Mouse (Mus musculus) neural tube, embryonic 12.5 days (tissue): ENCODE results near the gene Cyb5r3. TPM values are rescaled to one million over a fixed set of nuclear protein-coding genes. Genes with fewer than 3 reads are reported as not detected.

Experiments used
- ATAC-seq: fragments of 200-750 bp; cut with Nextera tagmentation; 2 replicates; pipeline ENCODE4 v1.8.0; 2017; ENCODE audit warnings: low read depth, mild to moderate bottlenecking, moderate TSS enrichment, moderate library complexity; ENCODE audit not compliant: low FRiP score
- H3K27ac ChIP-seq: fragments of 300-500 bp; sonication (generic); 2 replicates; pipeline ENCODE4 v1.5.1; 2016
- H3K27me3 ChIP-seq: fragments of 300-500 bp; sonication (generic); replicated peaks from 2 replicates; pipeline ENCODE4 v1.6.1; 2016; ENCODE audit warnings: mild to moderate bottlenecking
- H3K36me3 ChIP-seq: fragments of 300-500 bp; sonication (generic); 2 replicates; pipeline ENCODE4 v1.6.1; 2016; ENCODE audit warnings: mild to moderate bottlenecking
- H3K4me1 ChIP-seq: fragments of 300-500 bp; sonication (generic); 2 replicates; pipeline ENCODE4 v1.6.1; 2016
- H3K4me2 ChIP-seq: fragments of 300-500 bp; sonication (generic); replicated peaks from 2 replicates; pipeline ENCODE4 v1.6.1; 2016; ENCODE audit warnings: mild to moderate bottlenecking
- H3K4me3 ChIP-seq: fragments of 300-500 bp; sonication (generic); 2 replicates; pipeline ENCODE4 v1.5.1; 2016
- H3K9ac ChIP-seq: fragments of 300-500 bp; sonication (generic); 2 replicates; pipeline ENCODE4 v1.6.1; 2016; ENCODE audit warnings: mild to moderate bottlenecking
- H3K9me3 ChIP-seq: fragments of 300-500 bp; sonication (generic); 2 replicates; pipeline ENCODE4 v1.6.1; 2016; ENCODE audit warnings: mild to moderate bottlenecking
- WGBS: fragments of 180-500 bp; shearing (Covaris S2); methylation state at CpG from one replicate; pipeline ENCODE4 v1.1.7; 2016; 5-methylcytosine and 5-hydroxymethylcytosine counted together
- polyA plus RNA-seq: library from polyadenylated mRNA; unstranded; fragments of >200 nt; fragmentation: Nextera tagmentation; extraction: Ambion mirVana; gene quantifications from 2 replicates; pipeline ENCODE4 v1.2.1, GENCODE M21; 2016

Gene Cyb5r3
- polyA plus RNA-seq, 1 experiment from 2014 or later, result 157 TPM

DNA sequence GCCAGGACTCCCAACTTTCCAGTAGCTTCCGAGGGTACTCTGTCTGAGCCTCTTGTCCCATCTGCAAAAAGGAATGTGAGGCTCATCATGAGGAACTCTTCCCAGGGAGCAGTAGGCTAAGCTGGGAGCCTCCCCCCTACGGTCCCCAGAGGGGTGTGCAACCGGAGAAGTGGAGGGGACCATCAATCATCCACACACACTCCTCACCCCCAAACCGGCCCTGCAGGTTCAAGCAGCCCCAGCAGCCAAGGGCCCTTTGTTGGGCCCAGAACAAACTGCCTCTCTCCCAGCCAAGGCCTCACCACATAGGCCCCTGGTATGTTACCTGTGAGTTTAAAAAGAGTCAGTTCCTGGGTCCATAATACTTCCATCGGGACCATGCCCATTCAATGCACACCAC lies 5.3 kb downstream of the Cyb5r3 start:
- H3K27ac ChIP-seq, result no peak overlapping the region
- no peaks in the 10 kb centered on the region for H3K27me3 ChIP-seq
- no peaks in the 10 kb centered on the region for H3K9me3 ChIP-seq
- H3K36me3 ChIP-seq, result peaks cover 19% of the 10 kb centered on the region
- H3K4me1 ChIP-seq, result peaks cover 28% of the 10 kb centered on the region
- no peak overlapping the region for H3K9ac ChIP-seq
- 65% methylated on average over 5 of the region's 5 CpGs for WGBS
- no peak for ATAC-seq
- H3K4me3 ChIP-seq, result no peak overlapping the region
- H3K4me2 ChIP-seq, result no peak overlapping the region

DNA sequence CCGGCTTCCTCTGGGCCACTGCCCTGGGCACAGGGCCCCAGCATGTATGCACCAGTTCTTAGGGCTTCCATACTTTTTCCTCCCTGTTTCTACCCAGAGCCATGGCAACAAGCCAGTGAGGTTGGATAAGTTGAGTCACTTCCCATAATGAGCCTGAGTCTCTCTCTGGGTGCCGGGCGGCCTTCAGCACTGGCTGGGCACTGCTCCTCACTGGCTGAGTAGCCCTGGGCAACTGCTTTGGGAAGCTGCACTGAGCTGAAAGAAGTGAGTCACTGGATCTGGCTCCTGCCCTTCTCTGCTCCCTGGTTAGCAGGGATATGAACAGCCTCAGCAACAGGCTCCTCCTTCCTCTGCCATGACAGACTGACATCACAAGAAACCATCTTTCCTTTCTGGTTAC lies 5.8 kb downstream of the Cyb5r3 start:
- H3K27me3 ChIP-seq, result no peaks in the 10 kb centered on the region
- 86% methylated on average over 3 of the region's 3 CpGs for WGBS
- H3K36me3 ChIP-seq, result peaks cover 22% of the 10 kb centered on the region
- no peak overlapping the region for H3K27ac ChIP-seq
- no peak for ATAC-seq
- no peaks in the 10 kb centered on the region for H3K9me3 ChIP-seq
- H3K4me1 ChIP-seq, result peaks cover 27% of the 10 kb centered on the region
- H3K4me2 ChIP-seq, result no peak overlapping the region
- H3K9ac ChIP-seq, result no peak overlapping the region
- H3K4me3 ChIP-seq, result no peak overlapping the region

DNA sequence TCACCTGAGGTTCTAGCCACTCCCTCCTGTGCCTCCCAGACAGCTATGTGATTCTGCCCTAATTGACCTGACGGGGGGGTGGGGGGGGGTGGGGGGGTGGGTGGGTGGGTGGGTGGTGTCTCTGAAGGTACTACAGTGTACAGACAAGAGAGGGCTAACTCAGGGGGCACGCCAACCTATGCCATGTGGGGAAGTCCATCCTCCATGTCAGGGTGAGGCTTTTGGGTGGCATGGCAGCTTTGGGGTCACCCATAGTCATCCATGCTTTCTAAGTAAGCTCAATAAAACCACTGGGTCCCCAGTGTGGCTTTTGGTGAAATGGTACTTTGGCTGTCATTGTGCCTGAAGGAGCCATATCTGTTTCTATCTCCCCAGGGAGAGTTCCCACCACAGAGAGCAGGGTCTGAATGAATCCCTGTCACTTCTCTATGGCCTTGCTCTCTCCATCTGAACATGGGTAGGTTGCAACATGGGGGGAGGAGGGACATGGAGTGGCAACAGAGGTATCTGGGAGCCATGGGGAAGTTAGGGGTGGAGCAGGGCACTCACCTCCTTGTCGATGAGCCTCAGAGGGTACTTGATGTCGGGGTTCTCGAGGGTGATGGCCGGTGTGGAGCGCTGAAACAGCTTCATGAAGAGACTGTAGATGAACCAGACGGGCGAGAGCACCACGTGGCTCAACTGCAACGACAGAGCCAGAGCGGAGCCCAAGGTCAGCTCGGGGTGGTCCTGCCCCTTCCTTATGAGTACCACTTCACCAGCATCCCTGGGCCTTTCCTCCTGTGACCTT lies 6.7 kb downstream of the Cyb5r3 start:
- 90% methylated on average over 13 of the region's 13 CpGs for WGBS
- Histone ChIP-seq H3K9me3 (no peaks in the 10 kb centered on the region), H3K4me1 (peaks cover 25% of the 10 kb centered on the region), H3K4me2 (no peak overlapping the region), H3K27ac (no peak overlapping the region), H3K27me3 (no peaks in the 10 kb centered on the region), H3K36me3 (peaks cover 29% of the 10 kb centered on the region), H3K9ac (no peak overlapping the region), H3K4me3 (no peak overlapping the region)
- no peak for ATAC-seq

DNA sequence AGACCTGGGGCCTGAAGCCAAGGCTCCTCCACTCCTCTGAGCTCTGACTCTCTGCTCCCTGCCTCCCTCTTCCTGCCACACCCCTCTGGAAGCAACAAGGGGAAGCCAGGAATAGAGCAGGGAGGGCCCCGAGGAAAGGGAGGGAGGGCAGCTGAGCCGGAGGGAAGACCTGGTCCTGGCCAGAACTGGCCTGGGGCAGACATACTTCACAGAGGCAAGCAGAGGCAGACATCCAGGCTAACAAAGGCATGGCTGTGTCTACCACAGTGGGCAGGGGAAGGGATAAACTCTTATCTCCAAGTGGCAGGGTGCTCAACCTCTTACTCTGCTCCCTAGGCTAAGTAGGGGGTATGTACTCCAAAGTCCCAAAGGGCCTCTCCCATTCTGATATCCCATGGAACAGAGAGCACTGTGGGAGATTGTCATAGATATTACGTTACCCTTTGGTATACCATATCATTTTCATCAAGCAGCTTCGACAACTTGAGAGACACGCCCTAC lies 7.4 kb downstream of the Cyb5r3 start:
- Histone ChIP-seq H3K27me3 (no peaks in the 10 kb centered on the region), H3K4me3 (no peak overlapping the region), H3K9me3 (no peaks in the 10 kb centered on the region), H3K9ac (no peak overlapping the region), H3K27ac (no peak overlapping the region), H3K4me1 (peaks cover 19% of the 10 kb centered on the region), H3K36me3 (peaks cover 35% of the 10 kb centered on the region), H3K4me2 (no peak overlapping the region)
- 83% methylated on average over 5 of the region's 5 CpGs for WGBS
- no peak for ATAC-seq

DNA sequence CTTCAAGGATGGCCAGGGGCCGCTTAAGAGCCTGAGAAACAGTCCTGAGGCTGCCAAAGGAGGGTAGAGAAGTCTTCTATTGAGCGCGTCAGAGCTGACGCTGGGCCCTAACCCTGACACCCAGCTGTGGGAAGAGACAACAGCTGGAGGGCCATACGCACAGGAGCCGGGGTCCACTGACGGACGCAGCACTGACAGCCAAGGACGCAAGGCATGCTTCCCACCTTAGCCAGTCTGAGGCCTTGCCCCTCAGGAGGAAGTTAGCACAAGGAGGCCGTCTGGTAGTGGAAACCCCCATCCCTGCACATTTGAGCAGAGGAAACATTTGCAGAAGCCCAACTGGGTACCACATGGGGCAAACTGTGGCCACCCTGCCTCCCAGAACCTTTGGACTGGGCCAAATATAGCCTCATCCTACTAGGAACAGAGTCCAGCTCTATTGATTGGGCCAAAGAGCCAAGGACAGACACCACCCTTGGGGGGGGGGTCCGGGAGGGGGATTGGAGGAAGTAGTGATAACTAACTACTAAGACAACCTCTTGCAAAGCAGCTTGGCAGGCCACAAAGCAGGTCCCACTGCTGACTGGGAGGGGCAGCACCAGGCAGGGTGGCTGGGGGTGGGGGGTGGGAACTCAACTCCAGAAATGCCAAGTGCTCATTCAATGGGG lies 9.4 kb downstream of the Cyb5r3 start:
- Histone ChIP-seq H3K9ac (no peak overlapping the region), H3K27me3 (no peaks in the 10 kb centered on the region), H3K27ac (no peak overlapping the region), H3K4me2 (no peak overlapping the region), H3K4me1 (peaks cover 13% of the 10 kb centered on the region), H3K4me3 (no peak overlapping the region), H3K36me3 (peaks cover 56% of the 10 kb centered on the region), H3K9me3 (no peaks in the 10 kb centered on the region)
- ATAC-seq, result no peak
- WGBS, result 89% methylated on average over 11 of the region's 11 CpGs

DNA sequence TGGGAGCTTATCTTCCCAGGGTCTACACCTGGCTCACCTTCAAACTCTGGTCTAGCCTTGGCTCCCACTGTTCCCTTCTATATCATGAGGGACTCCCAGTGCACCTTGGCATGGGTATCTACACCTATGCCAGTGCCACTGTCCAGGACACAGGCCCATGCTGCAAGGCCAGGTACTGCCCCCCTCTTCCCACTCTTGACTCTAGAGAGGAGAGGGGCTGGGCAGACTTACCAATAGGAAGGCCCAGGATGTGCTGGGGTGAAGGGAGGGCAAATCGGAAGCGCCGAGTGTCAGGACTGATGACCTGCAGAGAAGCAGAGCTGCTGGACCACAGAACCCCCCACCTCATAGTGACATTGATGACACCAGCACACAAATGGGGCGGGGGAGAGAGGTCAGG lies 10.4 kb downstream of the Cyb5r3 start:
- peaks cover 61% of the 10 kb centered on the region for H3K36me3 ChIP-seq

DNA sequence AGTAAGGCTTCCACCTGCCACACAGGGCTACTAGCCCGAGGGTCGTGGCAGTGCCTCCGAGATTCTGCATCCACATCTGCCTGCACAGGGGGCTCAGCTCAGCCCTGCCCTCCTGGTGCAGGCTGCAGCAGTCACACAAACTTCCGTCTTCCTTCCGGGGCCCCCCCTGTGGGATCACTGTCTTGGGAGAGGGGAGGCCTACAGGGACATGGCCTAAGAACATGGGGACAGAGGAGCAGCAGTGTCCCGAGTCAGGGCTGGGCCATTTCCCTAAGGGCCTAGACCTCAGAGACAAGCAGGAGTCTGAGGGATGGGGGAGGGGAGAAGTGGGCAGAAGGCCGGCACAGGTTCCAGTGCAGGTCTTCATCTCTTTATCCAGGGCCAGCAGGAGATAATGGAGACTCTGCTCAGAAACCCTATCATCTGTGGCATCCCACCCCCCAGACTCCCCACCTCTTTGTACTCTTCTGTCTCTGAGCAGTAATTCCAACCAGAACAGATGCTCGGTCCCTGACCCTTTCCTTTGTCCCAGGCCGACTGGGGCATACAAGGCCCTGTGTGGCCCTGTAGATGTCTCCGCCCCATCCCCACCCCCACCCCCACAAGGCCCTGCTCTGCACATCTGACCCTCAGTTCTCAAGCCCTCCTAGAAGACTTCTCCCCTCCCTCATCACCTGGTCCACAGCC lies 11.2 kb downstream of the Cyb5r3 start:
- H3K4me2 ChIP-seq, result no peak overlapping the region
- peaks cover 8% of the 10 kb centered on the region for H3K4me1 ChIP-seq
- no peaks in the 10 kb centered on the region for H3K9me3 ChIP-seq
- H3K9ac ChIP-seq, result peak overlapping the region; percentile 26; the same call in 1 of the 2 replicates
- 27% methylated on average over 10 of the region's 10 CpGs for WGBS
- H3K27me3 ChIP-seq, result no peaks in the 10 kb centered on the region
- no peak overlapping the region for H3K4me3 ChIP-seq
- peaks cover 61% of the 10 kb centered on the region for H3K36me3 ChIP-seq
- ATAC-seq, result no peak
- H3K27ac ChIP-seq, result no peak overlapping the region

More for the DNA sequence above, 10.4 kb downstream of the Cyb5r3 start:
- 90% methylated on average over 4 of the region's 4 CpGs for whole genome bisulfite sequencing
- Histone ChIP-seq H3K9me3 (no peaks in the 10 kb centered on the region), H3K4me1 (peaks cover 9% of the 10 kb centered on the region), H3K4me2 (no peak overlapping the region), H3K27ac (no peak overlapping the region), H3K27me3 (no peaks in the 10 kb centered on the region), H3K9ac (no peak overlapping the region), H3K4me3 (no peak overlapping the region)
- no peak for ATAC-seq

DNA sequence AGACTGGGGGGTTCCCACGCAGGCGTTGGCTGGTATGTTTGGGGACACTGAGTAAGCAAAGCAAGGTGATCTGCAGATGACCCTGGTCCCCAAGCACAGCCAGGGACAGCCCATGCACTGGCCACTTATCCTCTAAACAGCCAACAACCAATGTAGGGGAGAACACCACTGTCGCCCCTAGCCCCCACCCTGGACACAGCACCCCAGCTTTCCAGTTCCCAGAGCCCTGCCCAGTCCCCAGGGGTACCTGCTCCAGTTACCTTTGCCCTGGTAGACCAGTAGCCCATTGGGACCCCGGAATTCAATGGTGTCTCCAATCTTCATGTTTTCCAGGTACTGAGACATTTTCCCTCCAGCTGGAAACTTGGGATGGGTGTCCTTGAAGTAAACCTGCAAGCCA lies 11.8 kb downstream of the Cyb5r3 start:
- Histone ChIP-seq H3K4me1 (peaks cover 8% of the 10 kb centered on the region), H3K27me3 (no peaks in the 10 kb centered on the region), H3K9ac (no peak overlapping the region), H3K4me3 (no peak overlapping the region), H3K4me2 (no peak overlapping the region), H3K27ac (no peak overlapping the region), H3K9me3 (no peaks in the 10 kb centered on the region), H3K36me3 (peaks cover 61% of the 10 kb centered on the region)
- WGBS, result 94% methylated on average over 4 of the region's 4 CpGs
- no peak for ATAC-seq

DNA sequence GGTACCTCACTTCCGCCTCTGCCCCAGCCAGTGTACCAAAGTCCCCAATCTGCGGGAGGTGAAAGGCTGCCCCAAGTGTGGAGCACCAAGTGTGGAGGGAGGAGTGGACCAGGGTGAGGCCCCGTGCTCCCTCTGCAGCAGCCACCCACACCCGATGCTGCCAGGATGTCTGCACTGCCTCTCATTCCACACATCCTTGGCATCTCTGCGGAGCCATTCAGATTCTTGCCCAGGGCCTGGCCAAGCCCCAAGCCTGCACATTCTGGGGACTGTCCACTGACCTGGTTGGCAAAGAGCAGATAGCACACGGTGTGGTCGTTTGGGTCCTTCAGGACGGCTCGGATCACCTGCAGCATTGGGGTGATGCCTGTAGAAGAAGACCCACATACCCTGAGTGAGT lies 12.6 kb downstream of the Cyb5r3 start:
- Histone ChIP-seq H3K27ac (no peak overlapping the region), H3K36me3 (peaks cover 57% of the 10 kb centered on the region), H3K9ac (no peak overlapping the region), H3K9me3 (no peaks in the 10 kb centered on the region), H3K4me3 (no peak overlapping the region), H3K4me2 (no peak overlapping the region), H3K27me3 (no peaks in the 10 kb centered on the region), H3K4me1 (peaks cover 8% of the 10 kb centered on the region)
- ATAC-seq, result no peak
- WGBS, result 95% methylated on average over 9 of the region's 9 CpGs

DNA sequence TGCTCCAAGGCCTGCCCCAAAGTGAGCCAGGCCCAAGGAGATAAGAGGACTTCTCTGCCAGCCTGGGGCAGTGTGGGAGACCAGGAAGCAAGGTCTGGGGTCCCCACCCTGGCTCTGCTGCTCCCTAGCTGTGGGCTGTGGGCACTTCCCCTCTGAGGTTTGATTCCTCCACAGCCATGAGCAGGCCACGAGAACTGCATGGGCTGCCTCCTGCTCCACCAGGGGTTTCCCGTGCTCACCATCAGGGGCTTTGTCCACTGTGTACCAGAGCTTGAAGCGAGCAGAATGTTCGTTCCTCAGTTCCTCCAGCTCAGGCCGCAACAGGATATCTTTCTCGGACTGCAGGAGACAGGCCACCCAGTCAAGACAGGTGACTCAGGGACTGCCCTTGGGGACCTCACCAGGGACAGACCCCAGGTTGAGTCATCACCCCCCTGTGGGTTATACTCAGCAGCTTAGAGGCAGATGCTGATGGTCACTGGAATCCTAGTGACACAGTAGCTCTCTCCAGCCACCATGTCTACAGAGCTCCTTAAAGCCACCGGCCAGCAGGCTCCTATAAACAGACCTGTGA lies 13.7 kb downstream of the Cyb5r3 start:
- no peak for ATAC-seq
- peaks cover 65% of the 10 kb centered on the region for H3K36me3 ChIP-seq
- H3K27ac ChIP-seq, result no peak overlapping the region
- no peak overlapping the region for H3K4me3 ChIP-seq
- 95% methylated on average over 7 of the region's 7 CpGs for WGBS
- H3K27me3 ChIP-seq, result no peaks in the 10 kb centered on the region
- H3K9me3 ChIP-seq, result no peaks in the 10 kb centered on the region
- H3K4me1 ChIP-seq, result peaks cover 8% of the 10 kb centered on the region
- H3K4me2 ChIP-seq, result no peak overlapping the region
- no peak overlapping the region for H3K9ac ChIP-seq

DNA sequence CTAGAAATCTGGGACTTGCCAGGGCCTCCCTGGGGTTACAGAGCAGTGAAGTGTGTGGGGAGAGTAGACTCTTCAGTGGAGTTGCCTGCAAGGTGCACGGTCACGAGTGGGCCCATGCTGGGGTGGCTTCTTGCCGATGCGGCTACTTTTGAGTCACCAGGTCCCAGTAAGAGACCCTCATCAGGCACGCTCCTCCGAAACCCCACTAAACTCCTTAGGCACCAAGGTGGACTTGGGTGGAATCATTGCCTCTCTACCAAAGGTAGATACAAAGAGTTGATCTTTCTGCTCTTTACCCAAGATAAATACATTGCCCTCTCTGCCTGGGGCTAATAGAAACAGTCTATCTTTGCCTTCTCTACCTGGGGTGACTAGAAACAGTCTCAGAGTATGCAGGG lies 14.7 kb downstream of the Cyb5r3 start:
- ATAC-seq, result no peak
- no peak overlapping the region for H3K27ac ChIP-seq
- peaks cover 62% of the 10 kb centered on the region for H3K36me3 ChIP-seq
- H3K4me1 ChIP-seq, result peaks cover 8% of the 10 kb centered on the region
- H3K9me3 ChIP-seq, result no peaks in the 10 kb centered on the region
- no peak overlapping the region for H3K9ac ChIP-seq
- no peak overlapping the region for H3K4me3 ChIP-seq
- H3K27me3 ChIP-seq, result no peaks in the 10 kb centered on the region
- H3K4me2 ChIP-seq, result no peak overlapping the region
- 95% methylated on average over 6 of the region's 6 CpGs for WGBS
